Mouse (Mus musculus): Measurements from ENCODE around the gene Pde4d.

GRCm38 (mm10) chr13:109279211-109279610 lies 829.5 kb downstream of the Pde4d start:
- no peak for TF ChIP-seq CTCF (IDR thresholded peaks at IDR 0.05; ENCODE audit: extremely low read depth, insufficient read depth, low read length)
- TF ChIP-seq POLR2A (IDR thresholded peaks at IDR 0.05; ENCODE audit: extremely low read depth, insufficient read depth, low read length) = no peak
